Mouse (Mus musculus) spleen, adult 12 weeks (tissue): ENCODE results near the gene Impg1.

Source experiments
- DNase-seq: peaks from one replicate; pipeline ENCODE4 v3.0.0; 2022; ENCODE audit warnings: low spot score

Impg1 gene

GRCm38 (mm10) chr9:80282426-80282825 lies 182.9 kb downstream of the Impg1 start:
- DNase-seq = no peak

- DNase-seq = no peak
Measured at GRCm38 (mm10) chr9:80280724-80281123, 184.6 kb downstream of the Impg1 start.

GRCm38 (mm10) chr9:80277770-80278169 lies 187.5 kb downstream of the Impg1 start:
- DNase-seq = no peak

GRCm38 (mm10) chr9:80277157-80277556 lies 188.1 kb downstream of the Impg1 start:
- no peak for DNase-seq

GRCm38 (mm10) chr9:80275772-80276134 lies 189.5 kb downstream of the Impg1 start:
- DNase-seq = no peak

- no peak for DNase-seq
Measured at GRCm38 (mm10) chr9:80275053-80275771, 190.1 kb downstream of the Impg1 start.

- DNase-seq = no peak
Measured at GRCm38 (mm10) chr9:80272951-80273350, 192.3 kb downstream of the Impg1 start.

GRCm38 (mm10) chr9:80269596-80269995 lies 195.7 kb downstream of the Impg1 start:
- DNase-seq = no peak

- no peak for DNase-seq
Measured at GRCm38 (mm10) chr9:80266507-80266906, 198.8 kb downstream of the Impg1 start.

- DNase-seq = no peak
Measured at GRCm38 (mm10) chr9:80266086-80266485, 199.2 kb downstream of the Impg1 start.
